8 mouse cellular contexts compared by ENCODE assay signal in genomic region chr8:69625095-69625789, GRCm38 (mm10). TPM values are rescaled to one million over a fixed set of nuclear protein-coding genes. Genes with fewer than 3 reads are reported as not detected.
DNase-seq lines count a peak whose midpoint lies in the region; ATAC-seq and TF ChIP-seq lines count a peak whose summit lies in the region.

Gene Zfp868 (minus strand): TSS chr8:69625548.

- no peak for TF ChIP-seq CTCF in cortical plate, adult 2 months (IDR thresholded peaks at IDR 0.05; ENCODE audit: extremely low read depth, insufficient read depth, low read length)

- H3K9me3 ChIP-seq in megakaryocyte, embryonic 14.5 days = no peaks in the 10 kb centered on the region

- peak within 1 kb of the TSS; percentile 97 for H3K27ac ChIP-seq in cortical plate, adult 2 months (ENCODE audit: insufficient read depth, low read length)

- H3K27me3 ChIP-seq in megakaryocyte, embryonic 14.5 days (replicated peaks) = no peaks in the 10 kb centered on the region

- no peaks in the 10 kb centered on the region for H3K4me1 ChIP-seq in cortical plate, adult 2 months (ENCODE audit: control insufficient read depth, insufficient read depth, low read length)
- peaks cover 17% of the 10 kb centered on the region for H3K4me1 ChIP-seq in megakaryocyte, embryonic 14.5 days

- H3K4me3 ChIP-seq in cortical plate, adult 2 months (ENCODE audit: insufficient read depth, low read length) = peak within 1 kb of the TSS; percentile 48
- H3K4me3 ChIP-seq in megakaryocyte, embryonic 14.5 days (replicated peaks) = peak within 1 kb of the TSS; percentile 96

- H3K36me3 ChIP-seq in megakaryocyte, embryonic 14.5 days (replicated peaks; ENCODE audit: low read length) = peaks cover 15% of the 10 kb centered on the region

- DNase-seq in gastrocnemius, adult 8-10 months (ENCODE audit: low spot score in 2 of 2) = peak; percentile 96 to 97
- DNase-seq in hindlimb bud, embryonic 11.5 days (ENCODE audit: extremely low spot score, low read depth, low spot score) = peak; percentile 93
- peak; percentile 95 to 96 for DNase-seq in left cerebral cortex, adult 8-10 months (ENCODE audit: low spot score in 2 of 2)
- peak; percentile 97 to 99 for DNase-seq in right cerebral cortex, postnatal 10 days (ENCODE audit: low spot score in 2 of 2)
- peak; percentile 99 for DNase-seq in urinary bladder, postnatal 25 days (ENCODE audit: low spot score)

- TF ChIP-seq POLR2A in cortical plate, adult 2 months (IDR thresholded peaks at IDR 0.05; ENCODE audit: extremely low read depth, insufficient read depth, low read length) = peak; percentile 77; the same call in 1 of the 2 replicates

- peak; percentile 97 for ATAC-seq in activated CD4-positive, CD25-positive, alpha-beta regulatory T cell, adult 4 months

RNA-seq across cellular contexts. Expression of gene Zfp868, which starts in this region (rescaled TPM):
- 10 to 100 TPM; 34.5 to 36.1 TPM for polyA plus RNA-seq in activated CD4-positive, CD25-positive, alpha-beta regulatory T cell, adult 4 months (2017; shearing (Covaris generic))
- polyA plus RNA-seq in cortical plate, adult 2 months (2012; rRNA removed) = 13.1 and 13.9 TPM in 2 replicates
- total RNA-seq in gastrocnemius, adult 8-10 months (2022) = 1 to 10 TPM; 4.3 to 7.1 (median 6.0) TPM
- total RNA-seq in left cerebral cortex, adult 8-10 months (2022) = 10 to 100 TPM; 15.1 to 21.7 (median 18.7) TPM
- 0.07 and 1.4 TPM in 2 replicates for polyA plus RNA-seq in megakaryocyte, embryonic 14.5 days (2012; ENCODE audit: insufficient read depth, low replicate concordance)

Comparison
In these comparisons a context has a peak if more than half of its experiments do, and no peak if none do; other contexts are left out.
1. Peak in every context shown above with its lines: DNase-seq, ATAC-seq, H3K4me3 ChIP-seq and H3K27ac ChIP-seq.